22 mouse cellular contexts compared by ENCODE assay signal in genomic region chr8:81614605-81615004, GRCm38 (mm10).
DNase-seq lines count a peak whose midpoint lies in the region; ATAC-seq and TF ChIP-seq lines count a peak whose summit lies in the region.
"Had no signal": no experiment of that assay in that cellular context is flagged by ENCODE, and none has a peak within 500 bp of the region (broad histone marks: within the 10 kb centered on the region; RNA-seq: fewer than 3 reads in every experiment).

No protein-coding gene starts in this region.

- H3K9me3 ChIP-seq in kidney, embryonic 14.5 days (ENCODE audit: control insufficient read depth, low read length) = no peaks in the 10 kb centered on the region
- no peaks in the 10 kb centered on the region for H3K9me3 ChIP-seq in CH12.LX (replicated peaks; ENCODE audit: low read length)
- no peaks in the 10 kb centered on the region for H3K9me3 ChIP-seq in heart, embryonic 11.5 days (replicated peaks; ENCODE audit: control insufficient read depth, low read length)
- H3K9me3 ChIP-seq: forebrain, embryonic 12.5 days; heart, embryonic 15.5 days; hindbrain, embryonic 15.5 days; kidney, embryonic 15.5 days; limb, embryonic 15.5 days; liver, embryonic 15.5 days had no signal

- no peaks in the 10 kb centered on the region for H3K79me2 ChIP-seq in CH12.LX (replicated peaks; ENCODE audit: control insufficient read depth, extremely low read depth, insufficient read depth, poor library complexity, severe bottlenecking)

- 81% methylated on average over 2 of the region's 2 CpGs for WGBS in kidney, embryonic 14.5 days
- 85% methylated on average over 2 of the region's 2 CpGs for WGBS in heart, embryonic 11.5 days (ENCODE audit: insufficient replicate concordance)

- H3K9ac ChIP-seq in kidney, embryonic 14.5 days (ENCODE audit: low read depth, low read length) = no peak overlapping the region
- no peak overlapping the region for H3K9ac ChIP-seq in CH12.LX (ENCODE audit: insufficient read depth, low read depth)
- no peak overlapping the region for H3K9ac ChIP-seq in heart, embryonic 11.5 days (ENCODE audit: low read depth, low read length)
- H3K9ac ChIP-seq: forebrain, embryonic 12.5 days; heart, embryonic 15.5 days; hindbrain, embryonic 15.5 days; kidney, embryonic 15.5 days; limb, embryonic 15.5 days; liver, embryonic 15.5 days had no signal

- 0 out of 2 replicates have a peak, but pooled peaks have one; percentile 27 for TF ChIP-seq EP300 in CH12.LX (IDR thresholded peaks at IDR 0.05; ENCODE audit: low read length)

- H3K27me3 ChIP-seq in kidney, embryonic 14.5 days (ENCODE audit: control insufficient read depth, insufficient read depth, low read length) = no peaks in the 10 kb centered on the region
- H3K27me3 ChIP-seq in CH12.LX (replicated peaks) = no peaks in the 10 kb centered on the region
- H3K27me3 ChIP-seq in heart, embryonic 11.5 days (ENCODE audit: control insufficient read depth, insufficient read depth, low read length) = no peaks in the 10 kb centered on the region
- H3K27me3 ChIP-seq: forebrain, embryonic 12.5 days; heart, embryonic 15.5 days; hindbrain, embryonic 15.5 days; kidney, embryonic 15.5 days; limb, embryonic 15.5 days; liver, embryonic 15.5 days had no signal

- dilution Hi-C loops in CH12.LX (cut with MboI; ENCODE audit: extremely low pct_ligation_motif_present, extremely low pct_unique_long_range_greater_than_20kb, low sequenced_read_pairs) = no loop called here

- H3K36me3 ChIP-seq in kidney, embryonic 14.5 days (ENCODE audit: control insufficient read depth, insufficient read depth, low read length) = no peaks in the 10 kb centered on the region
- no peaks in the 10 kb centered on the region for H3K36me3 ChIP-seq in CH12.LX (replicated peaks in 1 of 2; ENCODE audit: control insufficient read depth in 1 of 2, insufficient read depth in 1 of 2, low read length in 1 of 2)
- no peaks in the 10 kb centered on the region for H3K36me3 ChIP-seq in heart, embryonic 11.5 days (ENCODE audit: control insufficient read depth, insufficient read depth, low read length)
- H3K36me3 ChIP-seq: forebrain, embryonic 12.5 days; heart, embryonic 15.5 days; hindbrain, embryonic 15.5 days; kidney, embryonic 15.5 days; limb, embryonic 15.5 days; liver, embryonic 15.5 days had no signal

- peak; percentile 3 to 6 for DNase-seq in kidney, postnatal 4 days
- peak; percentile 61 for DNase-seq in CH12.LX (ENCODE audit: extremely low read depth)
- peak; percentile 19 for DNase-seq in induced T-regulatory cell, adult 2 months (ENCODE audit: low read depth)
- peak; percentile 38 for DNase-seq in thymus, postnatal 0 days (ENCODE audit: low spot score)
- no peak for DNase-seq in cerebellum, adult 9-10 months
- DNase-seq in kidney, postnatal 25 days = no peak
- DNase-seq: B cell, adult 2 months; cerebellum, postnatal 10 days; gastrocnemius, postnatal 14 days; heart, adult 2 months; heart, postnatal 4 days; lung, postnatal 14 days had no signal

- no peaks in the 10 kb centered on the region for H3K4me1 ChIP-seq in kidney, embryonic 14.5 days (ENCODE audit: control insufficient read depth, insufficient read depth, low read length)
- peaks cover 14 to 50% of the 10 kb centered on the region in 2 experiments for H3K4me1 ChIP-seq in CH12.LX (ENCODE audit: control insufficient read depth in 1 of 2, insufficient read depth in 2 of 2)
- H3K4me1 ChIP-seq in heart, embryonic 11.5 days (ENCODE audit: control insufficient read depth, insufficient read depth, low read length) = no peaks in the 10 kb centered on the region
- H3K4me1 ChIP-seq: forebrain, embryonic 12.5 days; hindbrain, embryonic 15.5 days; kidney, embryonic 15.5 days; limb, embryonic 15.5 days; liver, embryonic 15.5 days had no signal

- no peak; the same call in 1 of the 2 replicates for TF ChIP-seq RAD21 in CH12.LX (IDR thresholded peaks at IDR 0.05; ENCODE audit: low read depth, low read length)

- H3K4me2 ChIP-seq in kidney, embryonic 14.5 days (replicated peaks; ENCODE audit: low read depth, low read length) = no peak overlapping the region
- H3K4me2 ChIP-seq in CH12.LX (ENCODE audit: insufficient read depth, low read depth, poor library complexity, severe bottlenecking) = 0 out of 2 replicates have a peak overlapping the region, but pooled peaks have one; percentile 30
- no peak overlapping the region for H3K4me2 ChIP-seq in heart, embryonic 11.5 days
- H3K4me2 ChIP-seq: forebrain, embryonic 12.5 days; heart, embryonic 15.5 days; hindbrain, embryonic 15.5 days; kidney, embryonic 15.5 days; limb, embryonic 15.5 days; liver, embryonic 15.5 days had no signal

- in situ Hi-C loops in CH12.LX (cut with MboI; ENCODE audit: low pct_ligation_motif_present, low pct_unique_long_range_greater_than_20kb, low sequenced_read_pairs) = loop anchor here (25.0 kb wide), 1 partner anchor 252 kb away; no protein-coding TSS in a partner anchor

- no peak for TF ChIP-seq CTCF in CH12.LX (conservative IDR thresholded peaks at IDR 0.05 in 1 of 2, IDR thresholded peaks at IDR 0.05 in 1 of 2; ENCODE audit: low read depth in 2 of 2, low read length in 2 of 2)

- no peak overlapping the region for H3K27ac ChIP-seq in kidney, embryonic 14.5 days (ENCODE audit: low read depth, low read length)
- H3K27ac ChIP-seq in CH12.LX (ENCODE audit: insufficient read depth, low read depth) = no peak overlapping the region
- H3K27ac ChIP-seq in heart, embryonic 11.5 days (ENCODE audit: low read depth, low read length) = no peak overlapping the region
- H3K27ac ChIP-seq: forebrain, embryonic 12.5 days; heart, adult 2 months; heart, embryonic 15.5 days; hindbrain, embryonic 15.5 days; kidney, embryonic 15.5 days; limb, embryonic 15.5 days; liver, embryonic 15.5 days had no signal

- H3K4me3 ChIP-seq in kidney, embryonic 14.5 days (ENCODE audit: low read length) = no peak overlapping the region
- H3K4me3 ChIP-seq in CH12.LX (replicated peaks in 1 of 3; ENCODE audit: low read depth in 2 of 3, low read length in 2 of 3, poor library complexity in 1 of 3) = no peak overlapping the region
- H3K4me3 ChIP-seq in heart, embryonic 11.5 days (ENCODE audit: low read depth, low read length) = no peak overlapping the region
- H3K4me3 ChIP-seq: forebrain, embryonic 12.5 days; heart, adult 2 months; heart, embryonic 15.5 days; hindbrain, embryonic 15.5 days; kidney, embryonic 15.5 days; limb, embryonic 15.5 days; liver, embryonic 15.5 days had no signal

- no peak for TF ChIP-seq POLR2A in CH12.LX (IDR thresholded peaks at IDR 0.05; ENCODE audit: low read depth, low read length)

- no peak for ATAC-seq in kidney, embryonic 14.5 days (ENCODE audit: low FRiP score, low TSS enrichment)
- ATAC-seq in heart, embryonic 11.5 days (replicated peaks; ENCODE audit: insufficient number of reproducible peaks, low FRiP score, low TSS enrichment) = no peak
- ATAC-seq: intestine, embryonic 16.5 days; midbrain, embryonic 16.5 days had no signal

TF ChIP-seq in CH12.LX, 34 proteins besides CTCF, POLR2A, EP300 and RAD21:
- TF ChIP-seq MAX (IDR thresholded peaks at IDR 0.05; ENCODE audit: low read length) (0 out of 2 replicates have a peak, but pooled peaks have one; percentile 32), TCF12 (IDR thresholded peaks at IDR 0.05; ENCODE audit: low read depth, low read length) (peak; percentile 48; the same call in 1 of the 2 replicates), ETS1 (conservative IDR thresholded peaks at IDR 0.05; ENCODE audit: low read depth, low read length) (0 out of 2 replicates have a peak, but pooled peaks have one; percentile 23), KAT2A (IDR thresholded peaks at IDR 0.05; ENCODE audit: insufficient replicate concordance, low read length) (no peak), MEF2A (IDR thresholded peaks at IDR 0.05; ENCODE audit: borderline replicate concordance, low read depth, low read length) (no peak), ELF1 (IDR thresholded peaks at IDR 0.05; ENCODE audit: low read depth, low read length) (0 out of 2 replicates have a peak, but pooled peaks have one; percentile 23), IRF4 (IDR thresholded peaks at IDR 0.05; ENCODE audit: low read depth, low read length) (no peak), MAZ (IDR thresholded peaks at IDR 0.05; ENCODE audit: low read depth, low read length) (0 out of 2 replicates have a peak, but pooled peaks have one; percentile 12)

Comparison
In these comparisons a context has a peak if more than half of its experiments do, and no peak if none do; other contexts are left out.
1. DNase-seq: peak in kidney, postnatal 4 days (2 of 2), CH12.LX (single experiment), induced T-regulatory cell, adult 2 months (single experiment) and thymus, postnatal 0 days (single experiment); none in cerebellum, adult 9-10 months (single experiment) and kidney, postnatal 25 days (0 of 2).